Mouse (Mus musculus) stomach, postnatal 0 days (tissue): Measurements from ENCODE around the gene Gm10273.

Source experiments
- CTCF ChIP-seq: IDR thresholded peaks from 2 replicates; pipeline ENCODE4 v1.5.1; 2016; ENCODE audit warnings: antibody characterized with exemption, low read depth, mild to moderate bottlenecking, moderate library complexity
- EP300 ChIP-seq: optimal IDR thresholded peaks from 2 replicates; pipeline ENCODE3; 2016; ENCODE audit warnings: antibody characterized with exemption

GRCm38 (mm10) chr10:59366746-59367145 is 28.7 kb upstream of the Gm10273 start:
- TF ChIP-seq CTCF (no peak), EP300 (no peak)
